Mouse (Mus musculus): ENCODE measurements around the gene Lpcat4.

The Lpcat4 gene

GRCm38 (mm10) chr2:112239212-112239934 lies at the start of gene Lpcat4:
Lpcat4 (plus strand) TSS chr2:112239468.
- peak; percentile 89 for DNase-seq (ENCODE audit: low read depth)

GRCm38 (mm10) chr2:112196859-112197258 lies 42.4 kb upstream of the Lpcat4 start:
- DNase-seq (ENCODE audit: low read depth): peak; percentile 81

- no peak for DNase-seq (ENCODE audit: low read depth)
These were observed 36.2 kb upstream of the Lpcat4 start for GRCm38 (mm10) chr2:112203056-112203455.

GRCm38 (mm10) chr2:112210142-112210541 lies 29.1 kb upstream of the Lpcat4 start:
- DNase-seq (ENCODE audit: low read depth): no peak

- DNase-seq (ENCODE audit: low read depth): no peak
These were observed 28.6 kb upstream of the Lpcat4 start for GRCm38 (mm10) chr2:112210699-112211098.

- DNase-seq (ENCODE audit: low read depth): peak; percentile 63
These were observed 23.3 kb upstream of the Lpcat4 start for GRCm38 (mm10) chr2:112215977-112216376.

- no peak for DNase-seq (ENCODE audit: low read depth)
These were observed 21.7 kb upstream of the Lpcat4 start for GRCm38 (mm10) chr2:112217614-112218013.

GRCm38 (mm10) chr2:112220880-112221279 lies 18.4 kb upstream of the Lpcat4 start:
- DNase-seq (ENCODE audit: low read depth): no peak

- peak; percentile 43 for DNase-seq (ENCODE audit: low read depth)
These were observed 16.7 kb upstream of the Lpcat4 start for GRCm38 (mm10) chr2:112222607-112223006.

GRCm38 (mm10) chr2:112224356-112224755 lies 14.9 kb upstream of the Lpcat4 start:
- DNase-seq (ENCODE audit: low read depth): no peak

- no peak for DNase-seq (ENCODE audit: low read depth)
These were observed 6.6 kb upstream of the Lpcat4 start for GRCm38 (mm10) chr2:112232623-112233022.

- no peak for DNase-seq (ENCODE audit: low read depth)
These were observed 2.6 kb upstream of the Lpcat4 start for GRCm38 (mm10) chr2:112236620-112237019.

- peak; percentile 33 for DNase-seq (ENCODE audit: low read depth)
These were observed 1.3 kb upstream of the Lpcat4 start for GRCm38 (mm10) chr2:112238006-112238405.

- peak; percentile 70 for DNase-seq (ENCODE audit: low read depth)
These were observed 860 bp downstream of the Lpcat4 start for GRCm38 (mm10) chr2:112239935-112240721.

GRCm38 (mm10) chr2:112241787-112242186 lies 2.5 kb downstream of the Lpcat4 start:
- no peak for DNase-seq (ENCODE audit: low read depth)

GRCm38 (mm10) chr2:112245307-112245706 lies 6.0 kb downstream of the Lpcat4 start:
- no peak for DNase-seq (ENCODE audit: low read depth)

GRCm38 (mm10) chr2:112246193-112246592 lies 6.9 kb downstream of the Lpcat4 start:
- DNase-seq (ENCODE audit: low read depth): no peak

GRCm38 (mm10) chr2:112247323-112247722 lies 8.1 kb downstream of the Lpcat4 start:
- no peak for DNase-seq (ENCODE audit: low read depth)

GRCm38 (mm10) chr2:112249780-112250453 lies 10.6 kb downstream of the Lpcat4 start:
- DNase-seq (ENCODE audit: low read depth): no peak

- no peak for DNase-seq (ENCODE audit: low read depth)
These were observed 15.6 kb downstream of the Lpcat4 start for GRCm38 (mm10) chr2:112254675-112255515.

GRCm38 (mm10) chr2:112259241-112259962 lies 20.1 kb downstream of the Lpcat4 start, which contains the start of gene Nutm1:
Nutm1 (minus strand) TSS chr2:112259291.
- DNase-seq (ENCODE audit: low read depth): peak; percentile 63

All from induced T-regulatory cell, adult 2 months (primary cell).